Mouse (Mus musculus): ENCODE data around the gene Atp1b1. TPM values are rescaled to one million over a fixed set of nuclear protein-coding genes. Genes with fewer than 3 reads are reported as not detected.

Atp1b1 gene
- polyA plus RNA-seq, 1 experiment from 2014 or later, result 12.6 TPM

DNA sequence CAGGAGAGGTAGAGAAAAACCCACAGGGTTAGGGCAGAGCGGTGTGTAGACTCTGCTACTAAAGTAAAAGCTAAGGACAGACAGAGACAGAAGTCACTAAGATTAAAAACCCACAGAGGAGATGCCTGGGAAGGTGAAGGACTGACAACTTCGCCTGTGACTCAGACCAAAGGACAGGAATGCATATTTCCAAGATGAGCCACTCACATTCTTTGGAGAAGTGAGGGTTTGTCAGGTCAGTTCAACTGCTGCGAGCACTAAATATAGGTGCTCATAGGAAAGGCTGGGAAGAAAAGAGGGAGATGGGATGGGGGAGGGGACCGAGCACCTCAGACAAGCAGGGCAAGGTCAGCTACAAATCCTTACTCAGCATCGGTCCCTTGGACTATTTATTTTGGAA, 6.8 kb downstream of the Atp1b1 start:
- no peaks in the 10 kb centered on the region for H3K9me3 ChIP-seq
- ATAC-seq (ENCODE audit: insufficient number of reproducible peaks, insufficient read depth, low FRiP score, low TSS enrichment), result no peak
- 81% methylated on average over 5 of the region's 5 CpGs for WGBS
- no peak overlapping the region for H3K27ac ChIP-seq
- no peak overlapping the region for H3K9ac ChIP-seq
- H3K36me3 ChIP-seq, result no peaks in the 10 kb centered on the region
- no peak overlapping the region for H3K4me3 ChIP-seq
- H3K4me2 ChIP-seq (replicated peaks), result no peak overlapping the region
- H3K4me1 ChIP-seq, result peaks cover 11% of the 10 kb centered on the region
- peaks cover 14% of the 10 kb centered on the region for H3K27me3 ChIP-seq

DNA sequence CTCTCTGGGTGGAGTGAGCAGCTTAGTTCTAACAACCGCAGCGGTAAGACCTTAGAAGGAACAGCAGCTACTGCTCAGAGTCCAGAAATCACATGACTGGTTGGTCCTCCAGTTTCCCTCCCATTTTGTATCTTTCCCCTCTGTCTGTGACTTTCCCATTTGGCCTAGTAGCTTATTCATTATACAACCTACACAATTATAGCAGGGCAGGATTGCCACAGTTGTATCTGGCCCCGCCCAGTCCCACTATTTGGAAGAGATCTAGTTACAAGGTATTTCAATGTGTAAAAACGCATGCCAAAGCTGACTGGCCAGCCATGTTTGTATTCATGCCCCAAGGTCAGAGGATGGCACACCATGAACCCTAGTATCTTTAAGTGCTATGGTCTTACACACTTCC, 7.5 kb downstream of the Atp1b1 start:
- H3K27ac ChIP-seq, result no peak overlapping the region
- no peaks in the 10 kb centered on the region for H3K9me3 ChIP-seq
- H3K36me3 ChIP-seq, result no peaks in the 10 kb centered on the region
- H3K27me3 ChIP-seq, result peaks cover 7% of the 10 kb centered on the region
- H3K4me3 ChIP-seq, result no peak overlapping the region
- H3K9ac ChIP-seq, result no peak overlapping the region
- ATAC-seq (ENCODE audit: insufficient number of reproducible peaks, insufficient read depth, low FRiP score, low TSS enrichment), result no peak
- H3K4me2 ChIP-seq (replicated peaks), result no peak overlapping the region
- H3K4me1 ChIP-seq, result peaks cover 11% of the 10 kb centered on the region
- 78% methylated on average over 4 of the region's 4 CpGs for WGBS

DNA sequence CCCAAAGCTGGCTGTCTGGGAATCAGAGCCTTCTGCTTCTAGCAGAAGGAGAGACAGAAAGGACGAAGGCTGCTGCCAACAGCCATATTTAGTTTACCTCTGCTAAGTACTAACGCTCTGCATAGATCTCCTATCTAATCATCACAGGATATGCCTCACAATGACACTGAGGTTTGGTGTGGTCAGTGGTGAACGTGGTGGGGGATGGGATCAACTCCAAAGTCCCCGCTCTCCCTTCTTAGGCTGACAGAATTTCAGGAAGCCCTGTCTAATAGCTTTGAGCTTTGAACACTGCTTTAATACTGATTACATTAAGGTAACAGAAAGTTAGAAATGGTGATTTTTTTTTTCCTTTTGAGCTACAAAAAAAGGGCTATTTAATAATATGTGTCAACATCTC, 7.9 kb downstream of the Atp1b1 start:
- Histone ChIP-seq H3K9ac (no peak overlapping the region), H3K4me2 (replicated peaks) (no peak overlapping the region), H3K4me3 (no peak overlapping the region), H3K36me3 (no peaks in the 10 kb centered on the region), H3K9me3 (no peaks in the 10 kb centered on the region), H3K27ac (no peak overlapping the region), H3K27me3 (0 out of 2 replicates have a peak, but pooled peaks cover 6% of the 10 kb centered on the region), H3K4me1 (peaks cover 11% of the 10 kb centered on the region)
- no peak for ATAC-seq (ENCODE audit: insufficient number of reproducible peaks, insufficient read depth, low FRiP score, low TSS enrichment)
- WGBS, result 74% methylated on average over 4 of the region's 4 CpGs

DNA sequence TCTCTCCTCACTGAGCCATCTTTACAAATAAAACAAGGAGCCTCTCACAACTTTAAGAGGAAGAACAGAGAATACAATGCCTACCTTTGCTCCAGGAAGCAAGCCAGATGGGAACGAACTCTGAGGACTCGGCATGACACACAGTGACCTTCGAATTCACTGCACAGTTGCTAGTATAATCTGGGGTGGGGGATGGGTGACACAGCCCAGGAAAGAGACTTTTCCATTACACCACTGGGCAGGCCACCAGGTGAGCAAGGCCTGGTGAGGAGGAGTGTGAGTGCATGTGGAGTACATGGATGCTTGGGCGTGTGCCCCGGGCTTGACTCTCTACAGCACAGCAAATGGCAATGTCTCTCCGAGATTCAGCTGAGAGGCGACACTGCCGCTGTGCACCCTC, 8.5 kb downstream of the Atp1b1 start:
- Histone ChIP-seq H3K27ac (no peak overlapping the region), H3K4me2 (replicated peaks) (no peak overlapping the region), H3K27me3 (0 out of 2 replicates have a peak, but pooled peaks cover 4% of the 10 kb centered on the region), H3K4me1 (peaks cover 5% of the 10 kb centered on the region; the same call in 1 of the 2 replicates), H3K36me3 (no peaks in the 10 kb centered on the region), H3K9ac (no peak overlapping the region), H3K4me3 (no peak overlapping the region), H3K9me3 (no peaks in the 10 kb centered on the region)
- WGBS, result 84% methylated on average over 8 of the region's 8 CpGs
- ATAC-seq (ENCODE audit: insufficient number of reproducible peaks, insufficient read depth, low FRiP score, low TSS enrichment), result no peak

DNA sequence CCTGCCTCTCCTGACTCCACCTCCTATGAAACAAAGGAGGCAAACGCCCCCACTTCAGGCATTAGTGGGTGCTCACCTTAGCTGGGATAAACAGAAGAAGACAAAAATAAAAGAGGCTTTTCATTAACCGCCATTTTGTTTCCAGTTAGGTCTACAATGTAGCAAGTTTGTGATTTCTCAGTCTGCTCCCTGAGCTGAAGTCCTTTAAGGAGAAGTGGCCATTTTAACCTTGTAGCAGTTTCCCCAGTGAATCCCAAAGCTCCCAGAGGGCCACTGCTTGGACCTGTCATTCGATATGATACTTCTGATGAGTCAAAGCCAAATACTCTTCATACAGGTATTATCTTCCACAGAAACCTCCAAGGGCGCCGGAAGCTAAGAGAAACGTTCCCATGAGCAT, 10.6 kb downstream of the Atp1b1 start:
- Histone ChIP-seq H3K4me1 (no peaks in the 10 kb centered on the region), H3K27ac (no peak overlapping the region), H3K4me2 (replicated peaks) (no peak overlapping the region), H3K27me3 (no peaks in the 10 kb centered on the region), H3K36me3 (no peaks in the 10 kb centered on the region), H3K9me3 (no peaks in the 10 kb centered on the region), H3K9ac (no peak overlapping the region), H3K4me3 (no peak overlapping the region)
- WGBS, result 90% methylated on average over 6 of the region's 6 CpGs
- no peak for ATAC-seq (ENCODE audit: insufficient number of reproducible peaks, insufficient read depth, low FRiP score, low TSS enrichment)

DNA sequence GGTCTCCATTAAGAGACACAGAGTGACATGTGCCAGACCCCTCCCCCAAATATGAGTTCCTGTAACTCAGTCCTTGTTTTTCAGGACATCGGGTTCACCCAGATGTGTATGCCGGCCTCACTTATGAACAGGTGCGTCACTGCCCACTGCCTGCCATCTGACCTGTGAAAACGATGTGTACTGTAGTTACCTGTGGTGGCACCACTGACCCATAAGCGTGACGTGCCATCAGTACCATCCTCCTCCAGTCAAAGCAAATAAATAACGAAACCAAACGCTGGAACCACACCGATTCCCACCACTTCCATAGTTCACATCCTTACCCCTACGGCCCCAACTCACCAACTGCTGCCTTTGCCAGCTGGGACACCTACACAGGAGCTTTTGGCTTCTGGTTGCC, 11.6 kb downstream of the Atp1b1 start:
- Histone ChIP-seq H3K9ac (no peak overlapping the region), H3K4me1 (no peaks in the 10 kb centered on the region), H3K36me3 (no peaks in the 10 kb centered on the region), H3K9me3 (no peaks in the 10 kb centered on the region), H3K27ac (no peak overlapping the region), H3K4me2 (replicated peaks) (no peak overlapping the region), H3K4me3 (no peak overlapping the region), H3K27me3 (no peaks in the 10 kb centered on the region)
- 94% methylated on average over 10 of the region's 10 CpGs for WGBS
- ATAC-seq (ENCODE audit: insufficient number of reproducible peaks, insufficient read depth, low FRiP score, low TSS enrichment), result no peak

DNA sequence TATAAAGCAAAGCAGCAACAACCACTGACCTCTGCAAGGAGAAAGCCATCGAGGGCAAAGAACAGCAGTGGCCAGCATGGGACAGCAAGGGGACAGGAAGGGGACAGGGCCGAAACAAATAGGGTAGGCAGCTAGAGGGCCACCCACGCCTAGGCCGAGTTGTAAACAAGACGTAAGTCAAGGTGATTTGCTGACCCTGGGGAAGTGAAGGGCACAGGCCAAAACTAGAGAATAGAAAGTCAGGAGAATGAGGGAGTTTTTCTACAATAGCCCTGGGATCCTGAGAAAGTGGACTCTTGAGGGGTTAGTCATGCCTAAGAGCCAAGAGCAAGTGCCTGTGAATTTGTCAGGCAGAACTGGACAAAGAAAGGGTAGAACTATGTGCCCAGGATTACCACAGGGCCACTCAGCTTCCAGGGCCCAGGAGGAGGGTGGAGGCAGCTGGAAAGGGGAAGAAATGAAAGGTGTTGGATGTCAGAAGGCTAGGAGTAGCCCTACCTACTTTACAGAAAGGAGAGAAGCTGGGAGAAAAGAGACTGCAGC, 12.5 kb downstream of the Atp1b1 start:
- Histone ChIP-seq H3K36me3 (no peaks in the 10 kb centered on the region), H3K9ac (no peak overlapping the region), H3K4me3 (no peak overlapping the region), H3K4me2 (replicated peaks) (no peak overlapping the region), H3K27me3 (no peaks in the 10 kb centered on the region), H3K4me1 (no peaks in the 10 kb centered on the region), H3K9me3 (no peaks in the 10 kb centered on the region), H3K27ac (no peak overlapping the region)
- WGBS, result 85% methylated on average over 5 of the region's 5 CpGs
- ATAC-seq (ENCODE audit: insufficient number of reproducible peaks, insufficient read depth, low FRiP score, low TSS enrichment), result no peak

DNA sequence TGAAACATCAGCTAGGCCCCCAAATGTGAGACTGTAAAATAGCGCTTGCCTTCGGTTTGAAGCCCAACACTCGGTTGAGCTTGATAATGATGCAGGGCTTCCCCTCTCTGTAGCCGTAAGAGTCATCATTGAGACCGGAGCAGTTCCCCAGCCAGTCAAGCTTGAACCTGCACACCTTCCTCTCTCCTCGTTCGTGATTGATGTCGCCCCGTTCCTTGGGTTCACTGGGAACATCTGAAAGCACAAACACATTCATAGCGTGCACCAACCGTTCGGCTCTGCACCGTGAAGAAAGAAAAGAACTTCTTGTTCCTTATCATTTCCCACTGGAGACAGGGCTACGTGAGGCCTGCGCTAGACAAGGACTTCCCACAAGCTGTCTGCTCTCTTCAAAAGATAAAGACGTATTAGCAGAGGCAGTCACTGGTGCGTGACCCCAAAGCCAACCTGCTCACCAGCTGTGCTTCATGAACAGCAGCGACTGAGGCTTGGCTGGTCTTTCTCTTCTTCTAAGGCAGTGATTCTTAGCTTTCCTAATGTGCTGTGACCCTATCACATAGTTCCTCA, 16.7 kb downstream of the Atp1b1 start:
- no peak overlapping the region for H3K4me3 ChIP-seq
- H3K27me3 ChIP-seq, result no peaks in the 10 kb centered on the region
- no peak for ATAC-seq (ENCODE audit: insufficient number of reproducible peaks, insufficient read depth, low FRiP score, low TSS enrichment)
- H3K4me1 ChIP-seq, result no peaks in the 10 kb centered on the region
- no peak overlapping the region for H3K4me2 ChIP-seq (replicated peaks)
- WGBS, result 81% methylated on average over 18 of the region's 18 CpGs
- peaks cover 9% of the 10 kb centered on the region; the same call in 1 of the 2 replicates for H3K36me3 ChIP-seq
- no peaks in the 10 kb centered on the region for H3K9me3 ChIP-seq
- no peak overlapping the region for H3K27ac ChIP-seq
- H3K9ac ChIP-seq, result no peak overlapping the region

DNA sequence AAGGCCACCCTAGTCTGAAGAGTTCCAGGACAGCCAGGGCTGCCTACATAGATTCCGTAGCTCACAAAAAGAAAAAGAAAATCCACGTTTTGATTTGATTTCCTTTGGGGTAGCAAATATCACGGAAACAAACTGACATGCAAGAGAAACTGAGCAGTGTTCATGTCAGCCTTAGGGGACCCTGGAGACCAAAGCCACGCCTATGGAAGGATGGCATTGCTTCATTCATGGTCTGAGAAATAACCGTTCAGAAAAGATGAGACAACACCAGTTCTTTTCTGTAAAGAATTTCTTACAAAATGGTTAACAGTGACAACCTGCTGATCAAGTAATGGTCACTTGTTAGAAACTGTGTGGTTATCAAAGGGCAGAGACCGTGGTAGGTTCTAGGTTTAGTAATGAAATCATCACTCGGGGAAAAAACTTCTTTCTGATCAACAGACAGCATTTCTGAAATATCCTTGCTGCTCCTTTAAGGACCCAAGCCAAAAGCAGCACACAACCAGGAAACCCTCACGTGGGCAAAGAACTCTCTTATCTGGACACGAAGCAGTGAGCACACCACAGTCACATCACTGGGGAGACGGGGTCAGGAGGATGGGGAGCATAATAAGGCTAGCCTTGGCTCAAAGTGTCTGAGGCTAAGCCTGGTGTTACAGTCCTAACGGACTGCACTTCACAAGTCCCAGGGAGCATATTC, 17.3 kb downstream of the Atp1b1 start:
- no peak for ATAC-seq (ENCODE audit: insufficient number of reproducible peaks, insufficient read depth, low FRiP score, low TSS enrichment)
- no peak overlapping the region for H3K4me2 ChIP-seq (replicated peaks)
- H3K36me3 ChIP-seq, result peaks cover 9% of the 10 kb centered on the region; the same call in 1 of the 2 replicates
- H3K9ac ChIP-seq, result no peak overlapping the region
- no peaks in the 10 kb centered on the region for H3K27me3 ChIP-seq
- no peak overlapping the region for H3K4me3 ChIP-seq
- H3K4me1 ChIP-seq, result no peaks in the 10 kb centered on the region
- 87% methylated on average over 11 of the region's 11 CpGs for WGBS
- no peaks in the 10 kb centered on the region for H3K9me3 ChIP-seq
- no peak overlapping the region for H3K27ac ChIP-seq

DNA sequence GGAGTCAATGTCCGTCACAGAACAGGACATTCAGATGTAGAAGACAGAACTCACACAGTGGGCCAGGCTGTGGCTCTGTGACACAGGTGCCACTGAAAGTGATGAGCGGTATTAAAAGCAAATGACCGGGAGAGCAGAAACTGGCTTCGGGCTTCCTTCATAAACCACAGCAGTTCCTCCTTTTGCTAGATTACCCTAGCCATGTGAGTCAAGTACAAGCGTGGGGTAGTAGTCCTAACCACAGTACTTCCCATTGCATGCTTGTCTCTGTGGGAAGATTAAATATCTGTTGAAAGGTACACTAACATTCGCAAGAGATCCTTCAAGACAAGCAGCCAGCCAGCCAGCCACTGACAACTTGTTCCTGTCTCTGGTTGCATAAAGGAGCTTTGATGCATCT, 17.9 kb downstream of the Atp1b1 start:
- no peak for ATAC-seq (ENCODE audit: insufficient number of reproducible peaks, insufficient read depth, low FRiP score, low TSS enrichment)
- peaks cover 9% of the 10 kb centered on the region; the same call in 1 of the 2 replicates for H3K36me3 ChIP-seq
- H3K4me1 ChIP-seq, result no peaks in the 10 kb centered on the region
- H3K9me3 ChIP-seq, result no peaks in the 10 kb centered on the region
- H3K4me2 ChIP-seq (replicated peaks), result no peak overlapping the region
- H3K27me3 ChIP-seq, result no peaks in the 10 kb centered on the region
- H3K9ac ChIP-seq, result no peak overlapping the region
- no peak overlapping the region for H3K27ac ChIP-seq
- 87% methylated on average over 6 of the region's 6 CpGs for WGBS
- H3K4me3 ChIP-seq, result no peak overlapping the region

DNA sequence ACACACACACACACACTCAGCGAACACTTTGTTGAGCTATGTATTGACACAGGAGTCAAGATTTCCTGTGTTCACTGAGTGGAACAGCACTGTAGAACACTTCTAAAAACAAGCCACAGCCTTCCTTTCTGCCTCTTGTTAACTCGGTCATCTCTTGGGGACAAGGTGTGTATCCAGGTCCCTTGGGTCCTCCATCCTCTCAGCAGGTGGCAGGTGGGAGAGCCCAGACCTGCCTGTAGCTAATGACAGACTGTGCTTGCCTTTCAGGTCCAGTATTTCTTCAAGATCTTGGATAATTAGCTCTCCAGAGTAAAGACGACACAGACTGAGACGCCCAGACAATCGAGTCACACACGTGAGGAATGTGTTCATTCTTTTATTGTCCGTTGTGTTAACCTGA, 21.4 kb downstream of the Atp1b1 start:
- Histone ChIP-seq H3K9ac (no peak overlapping the region), H3K4me1 (no peaks in the 10 kb centered on the region), H3K4me3 (no peak overlapping the region), H3K27me3 (no peaks in the 10 kb centered on the region), H3K27ac (no peak overlapping the region), H3K36me3 (peaks cover 9% of the 10 kb centered on the region; the same call in 1 of the 2 replicates), H3K4me2 (replicated peaks) (no peak overlapping the region), H3K9me3 (no peaks in the 10 kb centered on the region)
- WGBS, result 84% methylated on average over 7 of the region's 7 CpGs
- ATAC-seq (ENCODE audit: insufficient number of reproducible peaks, insufficient read depth, low FRiP score, low TSS enrichment), result no peak

DNA sequence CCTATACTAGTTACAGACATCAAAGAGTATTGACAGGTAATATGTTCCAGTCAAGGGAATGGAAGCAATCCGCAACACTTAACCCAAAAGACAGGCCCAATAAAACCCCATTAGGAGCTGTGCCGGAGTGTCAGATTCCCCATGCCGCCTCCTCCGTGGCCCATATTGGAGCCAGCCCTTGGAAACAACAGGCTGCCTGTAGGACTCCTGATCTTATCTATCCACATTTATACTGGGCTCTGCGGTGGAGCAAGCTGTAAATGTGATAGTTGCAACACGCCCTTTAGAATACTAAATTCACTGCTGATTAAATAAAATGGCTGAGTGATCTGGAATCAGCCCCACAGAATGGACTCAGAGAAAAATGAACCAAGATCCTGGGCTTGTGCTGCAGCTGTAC, 24.1 kb downstream of the Atp1b1 start:
- ATAC-seq (ENCODE audit: insufficient number of reproducible peaks, insufficient read depth, low FRiP score, low TSS enrichment), result no peak
- WGBS, result 65% methylated on average over 6 of the region's 6 CpGs
- H3K27ac ChIP-seq, result no peak overlapping the region

More for the DNA sequence above, 24.1 kb downstream of the Atp1b1 start:
- peaks cover 8% of the 10 kb centered on the region; the same call in 1 of the 2 replicates for H3K36me3 ChIP-seq
- no peaks in the 10 kb centered on the region for H3K27me3 ChIP-seq
- no peaks in the 10 kb centered on the region for H3K9me3 ChIP-seq
- no peak overlapping the region for H3K4me3 ChIP-seq
- no peaks in the 10 kb centered on the region for H3K4me1 ChIP-seq
- H3K4me2 ChIP-seq (replicated peaks), result no peak overlapping the region
- H3K9ac ChIP-seq, result no peak overlapping the region
